Mouse (Mus musculus) liver, embryonic 13.5 days (tissue): ENCODE measurements around the gene Acot7. TPM values are rescaled to one million over a fixed set of nuclear protein-coding genes. Genes with fewer than 3 reads are reported as not detected.

ENCODE experiments used
- ATAC-seq: fragments of 200-750 bp; cut with Nextera tagmentation; 2 replicates; pipeline ENCODE4 v1.8.0; 2017; ENCODE audit warnings: low read depth, mild to moderate bottlenecking, moderate number of reproducible peaks, moderate library complexity
- DNase-seq: peaks from one replicate; pipeline ENCODE4 v3.0.0; 2022
- H3K27ac ChIP-seq: fragments of 300-500 bp; sonication (generic); 2 replicates; pipeline ENCODE4 v1.5.1; 2015; ENCODE audit warnings: moderate library complexity, mild to moderate bottlenecking, inconsistent platforms
- H3K27me3 ChIP-seq: fragments of 300-500 bp; sonication (generic); 2 replicates; pipeline ENCODE4 v1.6.1; 2015; ENCODE audit warnings: mild to moderate bottlenecking, inconsistent platforms
- H3K36me3 ChIP-seq: fragments of 300-500 bp; sonication (generic); 2 replicates; pipeline ENCODE4 v1.6.1; 2015; ENCODE audit warnings: mild to moderate bottlenecking, inconsistent platforms
- H3K4me1 ChIP-seq: fragments of 300-500 bp; sonication (generic); replicated peaks from 2 replicates; pipeline ENCODE4 v1.6.1; 2015; ENCODE audit warnings: inconsistent platforms
- H3K4me2 ChIP-seq: fragments of 300-500 bp; sonication (generic); 2 replicates; pipeline ENCODE4 v1.6.1; 2015; ENCODE audit warnings: inconsistent platforms, mild to moderate bottlenecking, moderate library complexity
- H3K4me3 ChIP-seq: fragments of 300-500 bp; sonication (generic); replicated peaks from 2 replicates; pipeline ENCODE4 v1.5.1; 2015; ENCODE audit warnings: mild to moderate bottlenecking, inconsistent platforms
- H3K9ac ChIP-seq: fragments of 300-500 bp; sonication (generic); 2 replicates; pipeline ENCODE4 v1.6.1; 2015; ENCODE audit warnings: mild to moderate bottlenecking, inconsistent platforms
- H3K9me3 ChIP-seq: fragments of 300-500 bp; sonication (generic); replicated peaks from 2 replicates; pipeline ENCODE4 v1.6.1; 2016; ENCODE audit warnings: inconsistent platforms
- WGBS: fragments of 180-500 bp; shearing (Covaris S2); methylation state at CpG from one replicate; pipeline ENCODE4 v1.1.7; 2015; ENCODE audit not compliant: insufficient replicate concordance; 5-methylcytosine and 5-hydroxymethylcytosine counted together
- polyA plus RNA-seq: library from polyadenylated mRNA; unstranded; fragments of >200 nt; fragmentation: Nextera tagmentation; extraction: Ambion mirVana; gene quantifications from 2 replicates; pipeline ENCODE4 v1.2.1, GENCODE M21; 2015

Gene Acot7
- polyA plus RNA-seq, 1 experiment from 2014 or later = 24.8 TPM

DNA sequence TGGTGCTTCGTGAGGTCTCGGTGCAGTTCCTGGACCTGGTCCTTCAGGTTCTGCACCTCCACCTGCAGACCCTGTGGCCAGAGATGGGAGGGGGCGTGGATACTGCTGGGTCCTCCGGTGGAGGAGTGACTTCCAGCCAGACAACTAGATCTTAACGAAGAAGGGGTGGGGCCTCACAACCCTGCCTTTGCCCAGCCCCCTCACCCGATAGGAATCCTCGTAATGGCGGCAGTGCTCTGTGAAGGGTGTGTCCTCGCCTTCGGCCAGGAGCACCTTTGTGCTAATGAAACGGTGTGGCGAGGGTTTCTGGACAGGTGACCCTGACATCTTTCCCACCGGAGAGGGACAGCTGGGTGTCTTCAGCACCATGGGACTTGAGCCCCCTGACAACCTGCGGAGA is 134.3 kb downstream of the Acot7 start:
- H3K9ac ChIP-seq = no peak overlapping the region
- no peak overlapping the region for H3K27ac ChIP-seq
- peak overlapping the region; percentile 56 for H3K4me2 ChIP-seq
- DNase-seq = no peak
- 2% methylated on average over 14 of the region's 14 CpGs for WGBS
- peak overlapping the region; percentile 31; the same call in 1 of the 2 replicates for H3K4me3 ChIP-seq
- peaks cover 74% of the 10 kb centered on the region for H3K27me3 ChIP-seq
- no peaks in the 10 kb centered on the region for H3K9me3 ChIP-seq
- ATAC-seq = 0 out of 2 replicates have a peak, but pooled peaks have one; percentile 6
- no peaks in the 10 kb centered on the region; the same call in 1 of the 2 replicates for H3K36me3 ChIP-seq
- H3K4me1 ChIP-seq = peaks cover 22% of the 10 kb centered on the region

GRCm38 (mm10) chr4:152313211-152313632 is 135.3 kb downstream of the Acot7 start:
- H3K27me3 ChIP-seq = peaks cover 85% of the 10 kb centered on the region
- H3K27ac ChIP-seq = no peak overlapping the region
- H3K4me3 ChIP-seq = peak overlapping the region; percentile 31
- 1% methylated on average over 29 of the region's 29 CpGs for WGBS
- peak overlapping the region; percentile 56 for H3K4me2 ChIP-seq
- ATAC-seq (no peak), DNase-seq (no peak)
- H3K4me1 ChIP-seq = peaks cover 22% of the 10 kb centered on the region
- H3K36me3 ChIP-seq = no peaks in the 10 kb centered on the region; the same call in 1 of the 2 replicates
- no peaks in the 10 kb centered on the region for H3K9me3 ChIP-seq
- no peak overlapping the region for H3K9ac ChIP-seq

DNA sequence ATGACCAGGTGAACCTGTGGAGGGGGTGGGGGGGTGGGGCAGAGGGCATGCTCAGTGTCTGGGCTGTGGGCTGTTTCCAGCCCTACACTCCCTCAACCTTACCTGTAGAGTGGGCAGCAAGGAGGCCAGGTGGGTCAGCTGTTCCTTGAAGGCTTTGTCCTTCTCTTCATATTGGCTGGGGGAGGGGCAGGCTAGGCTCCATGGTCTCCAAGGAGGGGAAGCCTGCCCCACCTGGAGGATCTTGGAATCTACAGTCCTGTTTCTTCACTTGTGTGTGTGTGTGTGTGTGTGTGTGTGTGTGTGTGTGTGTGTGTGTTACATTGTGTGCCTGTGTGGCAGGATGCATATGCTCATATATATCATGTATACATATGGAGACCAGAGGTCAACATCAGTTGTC is 136.0 kb downstream of the Acot7 start:
- H3K4me2 ChIP-seq = no peak overlapping the region
- H3K27ac ChIP-seq = no peak overlapping the region
- no peaks in the 10 kb centered on the region for H3K36me3 ChIP-seq
- DNase-seq (no peak), ATAC-seq (no peak)
- peaks cover 92% of the 10 kb centered on the region for H3K27me3 ChIP-seq
- peaks cover 29% of the 10 kb centered on the region for H3K4me1 ChIP-seq
- H3K9me3 ChIP-seq = no peaks in the 10 kb centered on the region
- no peak overlapping the region for H3K4me3 ChIP-seq
- H3K9ac ChIP-seq = no peak overlapping the region

DNA sequence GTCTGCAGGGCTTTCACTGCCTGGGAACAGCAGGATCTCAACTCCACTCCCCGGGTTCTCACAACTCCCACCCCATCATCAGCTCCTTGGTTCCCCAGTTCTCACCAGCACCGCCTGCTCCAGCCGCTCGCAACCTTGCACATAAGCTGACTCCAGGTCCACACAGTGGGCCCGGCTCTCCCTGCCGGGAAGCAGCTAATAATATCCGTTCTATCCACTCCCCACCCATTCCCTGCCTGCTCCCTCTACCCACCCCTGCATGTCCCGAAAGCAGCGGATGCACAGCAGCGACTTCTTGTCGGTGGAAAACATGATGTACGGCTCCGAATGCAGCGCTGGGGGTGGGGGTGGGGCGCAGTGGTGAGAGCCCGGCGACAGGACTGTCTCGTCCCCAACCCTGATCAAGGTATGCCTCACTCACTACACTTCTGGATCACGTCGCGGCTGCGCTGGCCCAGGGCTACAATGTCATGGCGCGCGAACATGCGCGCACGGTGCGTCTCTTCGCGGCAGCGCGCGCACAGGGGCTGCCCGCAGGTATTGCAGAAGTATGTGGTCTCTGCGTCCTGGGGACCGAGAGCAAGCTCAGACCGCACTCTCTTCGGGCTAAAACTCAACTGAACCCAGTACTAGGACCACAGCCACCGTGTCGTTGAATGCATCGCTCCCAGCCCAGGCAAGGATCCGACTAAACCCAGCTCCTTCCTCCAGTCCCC is 137.7 kb downstream of the Acot7 start:
- Histone ChIP-seq H3K4me3 (peak overlapping the region; percentile 12; the same call in 1 of the 2 replicates), H3K36me3 (no peaks in the 10 kb centered on the region), H3K9ac (no peak overlapping the region), H3K9me3 (no peaks in the 10 kb centered on the region), H3K4me2 (peak overlapping the region; percentile 44), H3K27ac (no peak overlapping the region), H3K27me3 (peaks cover 84% of the 10 kb centered on the region), H3K4me1 (peaks cover 29% of the 10 kb centered on the region)
- ATAC-seq = no peak
- DNase-seq = no peak
- WGBS = 2% methylated on average over 43 of the region's 43 CpGs

- Histone ChIP-seq H3K4me3 (no peak overlapping the region), H3K27ac (no peak overlapping the region), H3K9me3 (no peaks in the 10 kb centered on the region), H3K9ac (no peak overlapping the region), H3K36me3 (no peaks in the 10 kb centered on the region), H3K4me2 (no peak overlapping the region), H3K4me1 (peaks cover 21% of the 10 kb centered on the region), H3K27me3 (peaks cover 65% of the 10 kb centered on the region)
- DNase-seq (no peak), ATAC-seq (no peak)
- 70% methylated on average over 6 of the region's 6 CpGs for WGBS
Observed at GRCm38 (mm10) chr4:152317631-152318033, 139.7 kb downstream of the Acot7 start.

- H3K4me3 ChIP-seq = 0 out of 2 replicates have a peak within 1 kb of the TSS, but pooled peaks have one; percentile 29
- no peak within 1 kb of the TSS for H3K27ac ChIP-seq
- DNase-seq (peak; percentile 37), ATAC-seq (no peak)
- H3K9ac ChIP-seq = 0 out of 2 replicates have a peak within 1 kb of the TSS, but pooled peaks have one; percentile 17
- H3K9me3 ChIP-seq = no peaks in the 10 kb centered on the region
- peaks cover 11% of the 10 kb centered on the region for H3K4me1 ChIP-seq
- H3K36me3 ChIP-seq = no peaks in the 10 kb centered on the region
- H3K27me3 ChIP-seq = peaks cover 54% of the 10 kb centered on the region
- 6% methylated on average over 26 of the region's 26 CpGs for WGBS
- peak within 1 kb of the TSS; percentile 49 for H3K4me2 ChIP-seq
Observed at GRCm38 (mm10) chr4:152318517-152319234, 140.7 kb downstream of the Acot7 start, which contains the start of gene Rnf207. Rnf207 (minus strand) TSS chr4:152318993.

Other genes with a start within 250 kb of the Acot7 start
- gene Dnajc11, start 244.4 kb upstream of the Acot7 start, polyA plus RNA-seq = 58.3 and 66.6 TPM in 2 replicates
- 7.8 and 8.1 TPM in 2 replicates for gene Thap3, start 189.1 kb upstream of the Acot7 start, polyA plus RNA-seq
- gene Phf13, start 181.9 kb upstream of the Acot7 start, polyA plus RNA-seq = 5.4 and 6.2 TPM in 2 replicates
- 6.0 and 6.5 TPM in 2 replicates for gene Klhl21, start 169.3 kb upstream of the Acot7 start, polyA plus RNA-seq
- gene Zbtb48, start 150.5 kb upstream of the Acot7 start, polyA plus RNA-seq = 7.2 and 9.5 TPM in 2 replicates
- 0.07 TPM in 1 of 2 replicates, not detected in the other for gene Tas1r1, start 139.6 kb upstream of the Acot7 start, polyA plus RNA-seq
- gene Nol9, start 138.8 kb upstream of the Acot7 start, polyA plus RNA-seq = 21.9 and 24.1 TPM in 2 replicates
- gene Plekhg5, start 105.6 kb upstream of the Acot7 start, polyA plus RNA-seq = 4.9 and 5.1 TPM in 2 replicates
- gene Tnfrsf25, start 62.2 kb upstream of the Acot7 start, polyA plus RNA-seq = 0.37 and 0.48 TPM in 2 replicates
- gene Espn, start 25.8 kb upstream of the Acot7 start, polyA plus RNA-seq = 1.8 and 2.1 TPM in 2 replicates
- 0.06 TPM in 1 of 2 replicates, not detected in the other for gene Hes2, start 19.3 kb upstream of the Acot7 start, polyA plus RNA-seq
- 0.81 and 0.82 TPM in 2 replicates for gene Gpr153, start 96.1 kb downstream of the Acot7 start, polyA plus RNA-seq
- gene Hes3, start 113.5 kb downstream of the Acot7 start, polyA plus RNA-seq = not detected in 2 replicates
- gene Icmt, start 119.1 kb downstream of the Acot7 start, polyA plus RNA-seq = 7.9 and 8.6 TPM in 2 replicates
- gene Rnf207, start 140.9 kb downstream of the Acot7 start, polyA plus RNA-seq = 0.27 and 0.31 TPM in 2 replicates
- 353 and 381 TPM in 2 replicates for gene Rpl22, start 147.6 kb downstream of the Acot7 start, polyA plus RNA-seq
- gene Chd5, start 160.5 kb downstream of the Acot7 start, polyA plus RNA-seq = 0.21 and 0.52 TPM in 2 replicates